ENCODE assay signal across 26 mouse cellular contexts in genomic region chr5:89198501-89198900, GRCm38 (mm10).
DNase-seq lines count a peak whose midpoint lies in the region; ATAC-seq and TF ChIP-seq lines count a peak whose summit lies in the region.
"Had no signal": no experiment of that assay in that cellular context is flagged by ENCODE, and none has a peak within 500 bp of the region (broad histone marks: within the 10 kb centered on the region; RNA-seq: fewer than 3 reads in every experiment).

No protein-coding gene starts in this region.

- H3K27ac ChIP-seq in CH12.LX (ENCODE audit: insufficient read depth, low read depth), result no peak overlapping the region
- no peak overlapping the region for H3K27ac ChIP-seq in midbrain, embryonic 16.5 days (ENCODE audit: low read length)
- H3K27ac ChIP-seq: hindbrain, embryonic 12.5 days; hindbrain, postnatal 0 days; limb, embryonic 12.5 days; liver, embryonic 15.5 days; lung, embryonic 15.5 days; midbrain, embryonic 12.5 days; neural tube, embryonic 15.5 days had no signal

- no peak for TF ChIP-seq CTCF in CH12.LX (conservative IDR thresholded peaks at IDR 0.05 in 1 of 2, IDR thresholded peaks at IDR 0.05 in 1 of 2; ENCODE audit: low read depth in 2 of 2, low read length in 2 of 2)

- H3K79me2 ChIP-seq in CH12.LX (replicated peaks; ENCODE audit: control insufficient read depth, extremely low read depth, insufficient read depth, poor library complexity, severe bottlenecking), result no peaks in the 10 kb centered on the region

- H3K9ac ChIP-seq in CH12.LX (ENCODE audit: insufficient read depth, low read depth), result no peak overlapping the region
- H3K9ac ChIP-seq in midbrain, embryonic 16.5 days (ENCODE audit: low read depth, low read length), result no peak overlapping the region
- H3K9ac ChIP-seq: hindbrain, embryonic 12.5 days; limb, embryonic 12.5 days; liver, embryonic 15.5 days; lung, embryonic 15.5 days; midbrain, embryonic 12.5 days; neural tube, embryonic 15.5 days had no signal

- H3K4me2 ChIP-seq in CH12.LX (ENCODE audit: insufficient read depth, low read depth, poor library complexity, severe bottlenecking), result no peak overlapping the region
- no peak overlapping the region for H3K4me2 ChIP-seq in midbrain, embryonic 16.5 days (ENCODE audit: low read length)
- H3K4me2 ChIP-seq: hindbrain, embryonic 12.5 days; limb, embryonic 12.5 days; liver, embryonic 15.5 days; lung, embryonic 15.5 days; midbrain, embryonic 12.5 days; neural tube, embryonic 15.5 days had no signal

- DNase-seq in 416B (ENCODE audit: low read depth), result peak; percentile 65
- DNase-seq in CH12.LX (ENCODE audit: extremely low read depth), result peak; percentile 58
- peak; percentile 65 for DNase-seq in naive thymus-derived CD4-positive, alpha-beta T cell, adult 2 months (ENCODE audit: low read depth)
- no peak for DNase-seq in natural killer cell, adult 2 months (ENCODE audit: low spot score in 2 of 2)
- no peak for DNase-seq in testis, postnatal 14 days (ENCODE audit: low spot score)
- DNase-seq: adrenal gland, postnatal 25 days; cerebellum, adult 18-20 months; cerebellum, postnatal 10 days; heart, postnatal 14 days; kidney, adult 9 months; kidney, postnatal 10 days; right cerebral cortex, postnatal 25 days; thymus, postnatal 4 days had no signal

- TF ChIP-seq EP300 in CH12.LX (IDR thresholded peaks at IDR 0.05; ENCODE audit: low read length), result 0 out of 2 replicates have a peak, but pooled peaks have one; percentile 9

- peaks cover 0 to 5% of the 10 kb centered on the region in 2 experiments; a peak in 2 of 4 replicates for H3K4me1 ChIP-seq in CH12.LX (ENCODE audit: control insufficient read depth in 1 of 2, insufficient read depth in 2 of 2)
- H3K4me1 ChIP-seq in midbrain, embryonic 16.5 days (ENCODE audit: control insufficient read depth, insufficient read depth, low read length), result no peaks in the 10 kb centered on the region
- H3K4me1 ChIP-seq: hindbrain, embryonic 12.5 days; limb, embryonic 12.5 days; liver, embryonic 15.5 days; lung, embryonic 15.5 days; megakaryocyte, embryonic 14.5 days; midbrain, embryonic 12.5 days; neural tube, embryonic 15.5 days had no signal

- peak; percentile 99 for ATAC-seq in hematopoietic stem cell, adult 5-6 weeks (replicated peaks in 1 of 2; ENCODE audit: insufficient read depth in 1 of 2, low FRiP score in 2 of 2, low TSS enrichment in 1 of 2, low read depth in 1 of 2, poor library complexity in 2 of 2, severe bottlenecking in 2 of 2)
- no peak for ATAC-seq in midbrain, embryonic 16.5 days
- ATAC-seq: forebrain, embryonic 16.5 days; hindbrain, postnatal 0 days; intestine, postnatal 0 days had no signal

- H3K27me3 ChIP-seq in CH12.LX (replicated peaks), result no peaks in the 10 kb centered on the region
- H3K27me3 ChIP-seq in midbrain, embryonic 16.5 days (ENCODE audit: control insufficient read depth, insufficient read depth, low read depth, low read length), result no peaks in the 10 kb centered on the region
- H3K27me3 ChIP-seq: hindbrain, embryonic 12.5 days; limb, embryonic 12.5 days; liver, embryonic 15.5 days; lung, embryonic 15.5 days; midbrain, embryonic 12.5 days; neural tube, embryonic 15.5 days had no signal

- no peak overlapping the region for H3K4me3 ChIP-seq in CH12.LX (replicated peaks in 1 of 3; ENCODE audit: low read depth in 2 of 3, low read length in 2 of 3, poor library complexity in 1 of 3)
- no peak overlapping the region for H3K4me3 ChIP-seq in midbrain, embryonic 16.5 days (ENCODE audit: low read depth, low read length)
- H3K4me3 ChIP-seq: erythroblast, embryonic 14.5 days; hindbrain, embryonic 12.5 days; limb, embryonic 12.5 days; liver, embryonic 15.5 days; lung, embryonic 15.5 days; megakaryocyte, embryonic 14.5 days; midbrain, embryonic 12.5 days; neural tube, embryonic 15.5 days had no signal

- in situ Hi-C loops in CH12.LX (cut with MboI; ENCODE audit: low pct_ligation_motif_present, low pct_unique_long_range_greater_than_20kb, low sequenced_read_pairs), result no loop called here

- no peak for TF ChIP-seq POLR2A in CH12.LX (IDR thresholded peaks at IDR 0.05; ENCODE audit: low read depth, low read length)

- TF ChIP-seq RAD21 in CH12.LX (IDR thresholded peaks at IDR 0.05; ENCODE audit: low read depth, low read length), result no peak

- H3K36me3 ChIP-seq in CH12.LX (replicated peaks in 1 of 2; ENCODE audit: control insufficient read depth in 1 of 2, insufficient read depth in 1 of 2, low read length in 1 of 2), result no peaks in the 10 kb centered on the region
- no peaks in the 10 kb centered on the region for H3K36me3 ChIP-seq in midbrain, embryonic 16.5 days (ENCODE audit: control insufficient read depth, insufficient read depth, low read length)
- H3K36me3 ChIP-seq: hindbrain, embryonic 12.5 days; limb, embryonic 12.5 days; liver, embryonic 15.5 days; lung, embryonic 15.5 days; midbrain, embryonic 12.5 days; neural tube, embryonic 15.5 days had no signal

- WGBS in midbrain, embryonic 16.5 days, result 91% methylated on average over 2 of the region's 2 CpGs

- dilution Hi-C loops in CH12.LX (cut with MboI; ENCODE audit: extremely low pct_ligation_motif_present, extremely low pct_unique_long_range_greater_than_20kb, low sequenced_read_pairs), result no loop called here

- H3K9me3 ChIP-seq in CH12.LX (replicated peaks; ENCODE audit: low read length), result no peaks in the 10 kb centered on the region
- H3K9me3 ChIP-seq in midbrain, embryonic 16.5 days (replicated peaks; ENCODE audit: control insufficient read depth, low read length, poor library complexity, severe bottlenecking), result no peaks in the 10 kb centered on the region
- H3K9me3 ChIP-seq: hindbrain, embryonic 12.5 days; limb, embryonic 12.5 days; liver, embryonic 15.5 days; lung, embryonic 15.5 days; megakaryocyte, embryonic 14.5 days; midbrain, embryonic 12.5 days; neural tube, embryonic 15.5 days had no signal

TF ChIP-seq in CH12.LX, 34 proteins besides CTCF, POLR2A, EP300 and RAD21:
- TF ChIP-seq ZKSCAN1 (IDR thresholded peaks at IDR 0.05; ENCODE audit: borderline replicate concordance, low read depth, low read length) (no peak), MXI1 (IDR thresholded peaks at IDR 0.05; ENCODE audit: low read depth, low read length) (no peak), NRF1 (IDR thresholded peaks at IDR 0.05; ENCODE audit: low read depth, low read length) (no peak), ZNF384 (IDR thresholded peaks at IDR 0.05; ENCODE audit: low read depth, low read length) (peak; percentile 33; the same call in 1 of the 2 replicates), SIN3A (IDR thresholded peaks at IDR 0.05; ENCODE audit: low read length) (no peak), GABPA (IDR thresholded peaks at IDR 0.05; ENCODE audit: insufficient replicate concordance, low read depth, low read length) (no peak), CHD2 (IDR thresholded peaks at IDR 0.05; ENCODE audit: low read length) (no peak)

Comparison
In these comparisons a context has a peak if more than half of its experiments do, and no peak if none do; other contexts are left out.
1. DNase-seq: peak in 416B (single experiment), CH12.LX (single experiment) and naive thymus-derived CD4-positive, alpha-beta T cell, adult 2 months (single experiment); none in natural killer cell, adult 2 months (0 of 2) and testis, postnatal 14 days (single experiment).